Mouse (Mus musculus): Measurements from ENCODE around the gene Mpi. TPM values are rescaled to one million over a fixed set of nuclear protein-coding genes. Genes with fewer than 3 reads are reported as not detected.

The Mpi gene
- polyA plus RNA-seq, 1 experiment from 2014 or later: 75.4 TPM

GRCm38 (mm10) chr9:57593454-57594173 lies 41.1 kb upstream of the Mpi start:
- H3K4me3 ChIP-seq (ENCODE audit: low read depth, low read length): no peak overlapping the region
- WGBS: 54% methylated on average over 12 of the region's 12 CpGs
- no peak overlapping the region for H3K4me2 ChIP-seq (ENCODE audit: low read length)
- ATAC-seq: no peak
- H3K9me3 ChIP-seq (replicated peaks; ENCODE audit: control insufficient read depth, low read length, poor library complexity, severe bottlenecking): no peaks in the 10 kb centered on the region
- H3K9ac ChIP-seq (ENCODE audit: low read depth, low read length): 0 out of 2 replicates have a peak overlapping the region, but pooled peaks have one; percentile 18
- H3K27me3 ChIP-seq (ENCODE audit: control insufficient read depth, insufficient read depth, low read depth, low read length): no peaks in the 10 kb centered on the region
- H3K27ac ChIP-seq (ENCODE audit: low read length): no peak overlapping the region
- H3K4me1 ChIP-seq (ENCODE audit: control insufficient read depth, insufficient read depth, low read length): peaks cover 10% of the 10 kb centered on the region; the same call in 1 of the 2 replicates
- H3K36me3 ChIP-seq (ENCODE audit: control insufficient read depth, insufficient read depth, low read length): peaks cover 13% of the 10 kb centered on the region

- Histone ChIP-seq H3K9me3 (replicated peaks; ENCODE audit: control insufficient read depth, low read length, poor library complexity, severe bottlenecking) (no peaks in the 10 kb centered on the region), H3K27me3 (ENCODE audit: control insufficient read depth, insufficient read depth, low read depth, low read length) (no peaks in the 10 kb centered on the region), H3K9ac (ENCODE audit: low read depth, low read length) (no peak overlapping the region), H3K36me3 (ENCODE audit: control insufficient read depth, insufficient read depth, low read length) (peaks cover 16% of the 10 kb centered on the region), H3K4me3 (ENCODE audit: low read depth, low read length) (no peak overlapping the region), H3K27ac (ENCODE audit: low read length) (no peak overlapping the region), H3K4me2 (ENCODE audit: low read length) (peak overlapping the region; percentile 90; the same call in 1 of the 2 replicates), H3K4me1 (ENCODE audit: control insufficient read depth, insufficient read depth, low read length) (peaks cover 10% of the 10 kb centered on the region; the same call in 1 of the 2 replicates)
- 38% methylated on average over 5 of the region's 5 CpGs for WGBS
- ATAC-seq: no peak
Measured at GRCm38 (mm10) chr9:57590726-57591125, 38.2 kb upstream of the Mpi start.

- H3K36me3 ChIP-seq (ENCODE audit: control insufficient read depth, insufficient read depth, low read length): peaks cover 22% of the 10 kb centered on the region
- peak within 1 kb of the TSS; percentile 82 for H3K27ac ChIP-seq (ENCODE audit: low read length)
- peaks cover 10% of the 10 kb centered on the region; the same call in 1 of the 2 replicates for H3K4me1 ChIP-seq (ENCODE audit: control insufficient read depth, insufficient read depth, low read length)
- H3K27me3 ChIP-seq (ENCODE audit: control insufficient read depth, insufficient read depth, low read depth, low read length): no peaks in the 10 kb centered on the region
- H3K9ac ChIP-seq (ENCODE audit: low read depth, low read length): peak within 1 kb of the TSS; percentile 89
- peak within 1 kb of the TSS; percentile 90 for H3K4me2 ChIP-seq (ENCODE audit: low read length)
- H3K9me3 ChIP-seq (replicated peaks; ENCODE audit: control insufficient read depth, low read length, poor library complexity, severe bottlenecking): no peaks in the 10 kb centered on the region
- peak within 1 kb of the TSS; percentile 66 for H3K4me3 ChIP-seq (ENCODE audit: low read depth, low read length)
- peak; percentile 88 for ATAC-seq
- WGBS: under 1% methylated on average over 57 of the region's 58 CpGs
Measured at GRCm38 (mm10) chr9:57589224-57590126, 36.9 kb upstream of the Mpi start, which contains the start of gene Ulk3. TSS of gene Ulk3 (plus strand) at chr9:57589452.

GRCm38 (mm10) chr9:57584991-57585390 lies 32.4 kb upstream of the Mpi start:
- Histone ChIP-seq H3K27ac (ENCODE audit: low read length) (no peak overlapping the region), H3K4me3 (ENCODE audit: low read depth, low read length) (no peak overlapping the region), H3K27me3 (ENCODE audit: control insufficient read depth, insufficient read depth, low read depth, low read length) (no peaks in the 10 kb centered on the region), H3K4me2 (ENCODE audit: low read length) (no peak overlapping the region), H3K36me3 (ENCODE audit: control insufficient read depth, insufficient read depth, low read length) (peaks cover 34% of the 10 kb centered on the region), H3K9me3 (replicated peaks; ENCODE audit: control insufficient read depth, low read length, poor library complexity, severe bottlenecking) (no peaks in the 10 kb centered on the region), H3K9ac (ENCODE audit: low read depth, low read length) (no peak overlapping the region), H3K4me1 (ENCODE audit: control insufficient read depth, insufficient read depth, low read length) (peaks cover 6% of the 10 kb centered on the region; the same call in 1 of the 2 replicates)
- ATAC-seq: no peak
- WGBS: 86% methylated on average over 3 of the region's 3 CpGs

- no peak overlapping the region for H3K9ac ChIP-seq (ENCODE audit: low read depth, low read length)
- peaks cover 25% of the 10 kb centered on the region for H3K36me3 ChIP-seq (ENCODE audit: control insufficient read depth, insufficient read depth, low read length)
- no peak overlapping the region for H3K4me2 ChIP-seq (ENCODE audit: low read length)
- no peaks in the 10 kb centered on the region for H3K9me3 ChIP-seq (replicated peaks; ENCODE audit: control insufficient read depth, low read length, poor library complexity, severe bottlenecking)
- WGBS: 91% methylated on average over 6 of the region's 6 CpGs
- no peak overlapping the region for H3K27ac ChIP-seq (ENCODE audit: low read length)
- ATAC-seq: no peak
- H3K27me3 ChIP-seq (ENCODE audit: control insufficient read depth, insufficient read depth, low read depth, low read length): no peaks in the 10 kb centered on the region
- H3K4me1 ChIP-seq (ENCODE audit: control insufficient read depth, insufficient read depth, low read length): no peaks in the 10 kb centered on the region
- H3K4me3 ChIP-seq (ENCODE audit: low read depth, low read length): no peak overlapping the region
Measured at GRCm38 (mm10) chr9:57577144-57577849, 24.7 kb upstream of the Mpi start.

GRCm38 (mm10) chr9:57575577-57575976 lies 23.0 kb upstream of the Mpi start:
- 85% methylated on average over 3 of the region's 3 CpGs for WGBS
- Histone ChIP-seq H3K27me3 (ENCODE audit: control insufficient read depth, insufficient read depth, low read depth, low read length) (no peaks in the 10 kb centered on the region), H3K4me3 (ENCODE audit: low read depth, low read length) (no peak overlapping the region), H3K36me3 (ENCODE audit: control insufficient read depth, insufficient read depth, low read length) (peaks cover 13% of the 10 kb centered on the region), H3K4me1 (ENCODE audit: control insufficient read depth, insufficient read depth, low read length) (no peaks in the 10 kb centered on the region), H3K9me3 (replicated peaks; ENCODE audit: control insufficient read depth, low read length, poor library complexity, severe bottlenecking) (no peaks in the 10 kb centered on the region), H3K9ac (ENCODE audit: low read depth, low read length) (no peak overlapping the region), H3K27ac (ENCODE audit: low read length) (no peak overlapping the region), H3K4me2 (ENCODE audit: low read length) (no peak overlapping the region)
- no peak for ATAC-seq

GRCm38 (mm10) chr9:57574397-57574796 lies 21.8 kb upstream of the Mpi start:
- H3K9me3 ChIP-seq (replicated peaks; ENCODE audit: control insufficient read depth, low read length, poor library complexity, severe bottlenecking): no peaks in the 10 kb centered on the region
- H3K36me3 ChIP-seq (ENCODE audit: control insufficient read depth, insufficient read depth, low read length): peaks cover 13% of the 10 kb centered on the region
- no peak overlapping the region for H3K27ac ChIP-seq (ENCODE audit: low read length)
- H3K4me1 ChIP-seq (ENCODE audit: control insufficient read depth, insufficient read depth, low read length): no peaks in the 10 kb centered on the region
- ATAC-seq: no peak
- H3K27me3 ChIP-seq (ENCODE audit: control insufficient read depth, insufficient read depth, low read depth, low read length): no peaks in the 10 kb centered on the region
- no peak overlapping the region for H3K4me2 ChIP-seq (ENCODE audit: low read length)
- no peak overlapping the region for H3K9ac ChIP-seq (ENCODE audit: low read depth, low read length)
- H3K4me3 ChIP-seq (ENCODE audit: low read depth, low read length): no peak overlapping the region

GRCm38 (mm10) chr9:57568500-57568899 lies 15.9 kb upstream of the Mpi start:
- H3K9ac ChIP-seq (ENCODE audit: low read depth, low read length): no peak overlapping the region
- WGBS: 95% methylated on average over 6 of the region's 6 CpGs

More at GRCm38 (mm10) chr9:57568500-57568899, 15.9 kb upstream of the Mpi start:
- Histone ChIP-seq H3K36me3 (ENCODE audit: control insufficient read depth, insufficient read depth, low read length) (no peaks in the 10 kb centered on the region), H3K4me1 (ENCODE audit: control insufficient read depth, insufficient read depth, low read length) (no peaks in the 10 kb centered on the region), H3K27me3 (ENCODE audit: control insufficient read depth, insufficient read depth, low read depth, low read length) (no peaks in the 10 kb centered on the region), H3K4me2 (ENCODE audit: low read length) (no peak overlapping the region), H3K9me3 (replicated peaks; ENCODE audit: control insufficient read depth, low read length, poor library complexity, severe bottlenecking) (no peaks in the 10 kb centered on the region), H3K27ac (ENCODE audit: low read length) (no peak overlapping the region), H3K4me3 (ENCODE audit: low read depth, low read length) (no peak overlapping the region)
- no peak for ATAC-seq
